In the genomic region with DNA sequence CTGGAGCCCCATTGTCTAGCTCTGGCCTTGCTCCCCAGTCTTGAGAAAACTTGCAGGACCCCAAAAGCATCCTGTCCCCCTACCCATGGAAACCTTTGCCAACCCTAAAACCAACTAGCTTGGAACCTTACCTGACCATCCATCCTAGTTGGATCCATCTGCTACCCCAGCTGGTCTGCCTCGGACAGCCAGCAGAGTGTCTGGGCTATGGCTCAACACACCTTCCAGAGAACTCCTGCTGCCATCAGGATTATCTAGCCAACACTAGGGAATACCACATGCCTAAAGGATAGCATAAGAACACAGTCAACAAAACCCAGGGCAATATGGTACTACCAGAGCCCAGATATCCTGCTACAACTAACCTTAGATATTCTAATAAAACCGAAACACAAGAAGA, we compare ENCODE assay signal across 28 mouse cellular contexts.
DNase-seq lines count a peak whose midpoint lies in the region; TF ChIP-seq lines count a peak whose summit lies in the region.
"Had no signal": no experiment of that assay in that cellular context is flagged by ENCODE, and none has a peak within 500 bp of the region (broad histone marks: within the 10 kb centered on the region; RNA-seq: fewer than 3 reads in every experiment).

No protein-coding gene starts in this region.

- WGBS in cerebellum, adult 2 months, result 47% methylated on average over 2 of the region's 2 CpGs

- H3K27ac ChIP-seq in cerebellum, adult 2 months (ENCODE audit: insufficient read depth, low read length), result no peak overlapping the region
- no peak overlapping the region for H3K27ac ChIP-seq in layer of hippocampus, adult 2 months
- H3K27ac ChIP-seq: embryonic facial prominence, embryonic 12.5 days; embryonic facial prominence, embryonic 15.5 days; gastrocnemius, adult 2 months; heart, embryonic 15.5 days; hindbrain, embryonic 10.5 days; hindbrain, embryonic 13.5 days; intestine, embryonic 15.5 days had no signal

- H3K27me3 ChIP-seq in cerebellum, adult 2 months (ENCODE audit: control insufficient read depth, insufficient read depth, low read length), result no peaks in the 10 kb centered on the region
- H3K27me3 ChIP-seq: CH12.LX; embryonic facial prominence, embryonic 12.5 days; embryonic facial prominence, embryonic 15.5 days; heart, embryonic 12.5 days; heart, embryonic 15.5 days; hindbrain, embryonic 13.5 days; intestine, embryonic 15.5 days; Patski had no signal

- TF ChIP-seq CTCF in cerebellum, adult 2 months (IDR thresholded peaks at IDR 0.05; ENCODE audit: borderline replicate concordance, insufficient read depth, low read depth, low read length), result no peak
- TF ChIP-seq CTCF in layer of hippocampus, adult 2 months (conservative IDR thresholded peaks at IDR 0.05), result no peak

- TF ChIP-seq POLR2A in cerebellum, adult 2 months (IDR thresholded peaks at IDR 0.05; ENCODE audit: borderline replicate concordance, insufficient read depth, low read length), result no peak

- peak; percentile 3 for DNase-seq in cerebellum, adult 11 months
- no peak for DNase-seq in cerebellum, postnatal 4 days (ENCODE audit: low spot score in 2 of 2)
- DNase-seq in cerebellum, adult 2 months, result peak; percentile 17 to 50
- DNase-seq in cerebellum, postnatal 10 days, result peak; percentile 58 to 67
- peak; percentile 42 to 44 for DNase-seq in cerebellum, postnatal 36 days
- DNase-seq in c-Kit-positive CD71-positive TER-119-positive erythroid progenitor cells, embryonic 14.5 days (ENCODE audit: low spot score), result no peak
- DNase-seq in layer of hippocampus, adult 2 months (ENCODE audit: low spot score in 2 of 2), result no peak
- no peak for DNase-seq in kidney, postnatal 14 days
- DNase-seq: adrenal gland, postnatal 10 days; adrenal gland, postnatal 36 days; B cell, adult 2 months; forebrain, postnatal 0 days; gastrocnemius, adult 2 months; gastrocnemius, postnatal 14 days; heart, adult 18-20 months; heart, postnatal 10 days; heart, postnatal 36 days; kidney, adult 11 months; kidney, adult 9 months had no signal

- no peaks in the 10 kb centered on the region for H3K4me1 ChIP-seq in cerebellum, adult 2 months (ENCODE audit: control insufficient read depth, insufficient read depth, low read length)
- H3K4me1 ChIP-seq: embryonic facial prominence, embryonic 12.5 days; embryonic facial prominence, embryonic 15.5 days; heart, embryonic 12.5 days; heart, embryonic 15.5 days; hindbrain, embryonic 10.5 days; hindbrain, embryonic 13.5 days; intestine, embryonic 15.5 days had no signal

- no peak overlapping the region for H3K4me3 ChIP-seq in cerebellum, adult 2 months (replicated peaks; ENCODE audit: insufficient read depth, low read depth, low read length)
- no peak overlapping the region for H3K4me3 ChIP-seq in layer of hippocampus, adult 2 months
- H3K4me3 ChIP-seq: embryonic facial prominence, embryonic 12.5 days; embryonic facial prominence, embryonic 15.5 days; gastrocnemius, adult 2 months; heart, embryonic 12.5 days; heart, embryonic 15.5 days; hindbrain, embryonic 10.5 days; hindbrain, embryonic 13.5 days; intestine, embryonic 15.5 days had no signal

Comparison
In these comparisons a context has a peak if more than half of its experiments do, and no peak if none do; other contexts are left out.
1. DNase-seq: peak in cerebellum, adult 11 months (single experiment), cerebellum, adult 2 months (2 of 2), cerebellum, postnatal 10 days (2 of 2) and cerebellum, postnatal 36 days (2 of 2); none in cerebellum, postnatal 4 days (0 of 2), c-Kit-positive CD71-positive TER-119-positive erythroid progenitor cells, embryonic 14.5 days (single experiment), layer of hippocampus, adult 2 months (0 of 2) and kidney, postnatal 14 days (single experiment).